Mouse (Mus musculus) urinary bladder, postnatal 0 days (tissue): ENCODE data around the gene Mboat7. TPM values are rescaled to one million over a fixed set of nuclear protein-coding genes. Genes with fewer than 3 reads are reported as not detected.
A peak's percentile ranks its signal among the peaks of the same experiment; 100 is the strongest.

Experiments
- microRNA-seq: library from miRNA; unstranded; fragments of <30 nt; microRNA quantifications from one replicate; pipeline ENCODE4, GENCODE M21; 2016
- polyA plus RNA-seq: library from polyadenylated mRNA; unstranded; fragments of >200 nt; fragmentation: Nextera tagmentation; extraction: Ambion mirVana; gene quantifications from 2 replicates; pipeline ENCODE4 v1.2.1, GENCODE M21; 2015

Mboat7 gene
- polyA plus RNA-seq = 32.8 and 37.9 TPM in 2 replicates

GRCm38 (mm10) chr7:3692987-3693808 is at the start of gene Mboat7:
Mboat7 (minus strand) TSS chr7:3693523.

GRCm38 (mm10) chr7:3720268-3720667 is 26.9 kb upstream of the Mboat7 start, which contains the start of gene Pirb:
Pirb (minus strand) TSS chr7:3720391.

GRCm38 (mm10) chr7:3703879-3704441 is 10.6 kb upstream of the Mboat7 start, which contains the start of gene Rps9:
Rps9 (plus strand) TSS chr7:3703993.

GRCm38 (mm10) chr7:3692382-3692986 is 839 bp downstream of the Mboat7 start, which contains the start of gene Tsen34:
Tsen34 (plus strand) TSS chr7:3692863.

GRCm38 (mm10) chr7:3677342-3677741 is 16.0 kb downstream of the Mboat7 start, which contains the start of gene Tmc4:
Tmc4 (minus strand) TSS chr7:3677553.

GRCm38 (mm10) chr7:3665215-3666114 is 27.9 kb downstream of the Mboat7 start, which contains the start of gene Leng1:
Leng1 (minus strand) TSS chr7:3665840.

GRCm38 (mm10) chr7:3644672-3645487 is 48.4 kb downstream of the Mboat7 start, which contains the start of gene Cnot3:
Cnot3 (plus strand) TSS chr7:3645268.

GRCm38 (mm10) chr7:3629543-3630477 is 63.5 kb downstream of the Mboat7 start, which contains the start of the genes Tfpt and Prpf31:
Tfpt (minus strand) TSS chr7:3629929.
Prpf31 (plus strand) TSS chr7:3629985.

Small RNA genes lying within 50 kb of the gene (microRNA-seq; reads per million reads assigned to microRNA genes)
- 3.4 reads per million, percentile 3 among the genes with 10 or more reads in this experiment for gene Mir3572

Other genes with a start within 250 kb of the Mboat7 start
- 0.13 and 0.40 TPM in 2 replicates for gene Tarm1, start 190.9 kb downstream of the Mboat7 start, polyA plus RNA-seq
- not detected in 2 replicates for gene Oscar, start 77.4 kb downstream of the Mboat7 start, polyA plus RNA-seq
- 504 and 592 TPM in 2 replicates for gene Ndufa3, start 76.2 kb downstream of the Mboat7 start, polyA plus RNA-seq
- gene Tfpt, start 63.6 kb downstream of the Mboat7 start, polyA plus RNA-seq = 11.3 and 12.6 TPM in 2 replicates
- gene Prpf31, start 63.5 kb downstream of the Mboat7 start, polyA plus RNA-seq = 43.3 and 43.9 TPM in 2 replicates
- gene Cnot3, start 48.3 kb downstream of the Mboat7 start, polyA plus RNA-seq = 22.0 and 22.5 TPM in 2 replicates
- 14.5 and 16.8 TPM in 2 replicates for gene Leng1, start 27.7 kb downstream of the Mboat7 start, polyA plus RNA-seq
- gene Tmc4, start 16.0 kb downstream of the Mboat7 start, polyA plus RNA-seq = 43.7 and 43.8 TPM in 2 replicates
- 159 and 166 TPM in 2 replicates for gene Tsen34, start 660 bp downstream of the Mboat7 start, polyA plus RNA-seq
- gene Rps9, start 10.5 kb upstream of the Mboat7 start, polyA plus RNA-seq = 952 and 1,003 TPM in 2 replicates
- gene Pirb, start 26.9 kb upstream of the Mboat7 start, polyA plus RNA-seq = 2.0 and 4.9 TPM in 2 replicates
- not detected in 2 replicates for gene Gm15448, start 132.2 kb upstream of the Mboat7 start, polyA plus RNA-seq
- gene Pira2, start 151.5 kb upstream of the Mboat7 start, polyA plus RNA-seq = 0.53 and 0.67 TPM in 2 replicates
- gene Gm14548, start 204.6 kb upstream of the Mboat7 start, polyA plus RNA-seq = 0.30 and 0.34 TPM in 2 replicates
- 0.08 and 0.17 TPM in 2 replicates for gene Lilra6, start 222.0 kb upstream of the Mboat7 start, polyA plus RNA-seq